ENCODE assay signal across 8 mouse cellular contexts in genomic region chr12:25098561-25099312, GRCm38 (mm10). TPM values are rescaled to one million over a fixed set of nuclear protein-coding genes. Genes with fewer than 3 reads are reported as not detected.
DNase-seq lines count a peak whose midpoint lies in the region; ATAC-seq and TF ChIP-seq lines count a peak whose summit lies in the region.

No protein-coding gene starts in this region.

- H3K4me1 ChIP-seq in forebrain, embryonic 10.5 days: peaks cover 60% of the 10 kb centered on the region
- H3K4me1 ChIP-seq in heart, embryonic 15.5 days (replicated peaks): peaks cover 27% of the 10 kb centered on the region
- H3K4me1 ChIP-seq in liver, embryonic 14.5 days (replicated peaks; ENCODE audit: control insufficient read depth in 2 of 2, insufficient read depth in 2 of 2, low read length in 1 of 2): peaks cover 0 to 3% of the 10 kb centered on the region in 2 experiments; a peak in 1 of 4 replicates
- peaks cover 52% of the 10 kb centered on the region for H3K4me1 ChIP-seq in neural tube, embryonic 12.5 days
- H3K4me1 ChIP-seq in testis, adult 2 months (ENCODE audit: control insufficient read depth, insufficient read depth, low read length): peaks cover 41% of the 10 kb centered on the region

- ATAC-seq in heart, embryonic 15.5 days (replicated peaks; ENCODE audit: insufficient number of reproducible peaks, insufficient read depth, low FRiP score, low read depth): peak; percentile 78
- peak; percentile 50 for ATAC-seq in liver, embryonic 14.5 days (ENCODE audit: insufficient read depth)
- peak; percentile 80 for ATAC-seq in neural tube, embryonic 12.5 days (ENCODE audit: low FRiP score, low read depth)

- peak; percentile 90 for DNase-seq in CD4-positive helper T cell, adult 2 months (ENCODE audit: low read depth, low spot score)
- DNase-seq in brain, adult 2 months (ENCODE audit: low read depth, low spot score): peak; percentile 95
- peak; percentile 92 for DNase-seq in forebrain, embryonic 10.5 days (ENCODE audit: extremely low spot score, low spot score)
- peak; percentile 94 to 98 for DNase-seq in kidney, postnatal 25 days
- DNase-seq in liver, embryonic 14.5 days (ENCODE audit: low read depth in 3 of 3, low spot score in 3 of 3): peak; percentile 40 to 52 (median 40)

- WGBS in forebrain, embryonic 10.5 days: under 1% methylated on average over 61 of the region's 61 CpGs
- WGBS in heart, embryonic 15.5 days: under 1% methylated on average over 61 of the region's 61 CpGs
- WGBS in liver, embryonic 14.5 days (ENCODE audit: insufficient replicate concordance): under 1% methylated on average over 61 of the region's 61 CpGs
- under 1% methylated on average over 61 of the region's 61 CpGs for WGBS in neural tube, embryonic 12.5 days

- H3K4me2 ChIP-seq in heart, embryonic 15.5 days: peak overlapping the region; percentile 92
- H3K4me2 ChIP-seq in liver, embryonic 14.5 days (ENCODE audit: low read depth): peak overlapping the region; percentile 56
- peak overlapping the region; percentile 96 for H3K4me2 ChIP-seq in neural tube, embryonic 12.5 days (replicated peaks)

- peak; percentile 33; the same call in 1 of the 2 replicates for TF ChIP-seq POLR2A in testis, adult 2 months (IDR thresholded peaks at IDR 0.05; ENCODE audit: control insufficient read depth, low read depth, low read length)

- H3K9ac ChIP-seq in heart, embryonic 15.5 days: peak overlapping the region; percentile 71
- H3K9ac ChIP-seq in liver, embryonic 14.5 days (replicated peaks): no peak overlapping the region
- H3K9ac ChIP-seq in neural tube, embryonic 12.5 days: peak overlapping the region; percentile 47

- H3K4me3 ChIP-seq in forebrain, embryonic 10.5 days: peak overlapping the region; percentile 78
- peak overlapping the region; percentile 81 for H3K4me3 ChIP-seq in heart, embryonic 15.5 days
- H3K4me3 ChIP-seq in liver, embryonic 14.5 days (ENCODE audit: insufficient read depth in 1 of 2, low read depth in 2 of 2, low read length in 2 of 2): peak overlapping the region; percentile 33 to 41
- H3K4me3 ChIP-seq in neural tube, embryonic 12.5 days: peak overlapping the region; percentile 49
- peak overlapping the region; percentile 82 for H3K4me3 ChIP-seq in testis, adult 2 months (ENCODE audit: control insufficient read depth, low read depth, low read length)

- H3K36me3 ChIP-seq in forebrain, embryonic 10.5 days (replicated peaks): no peaks in the 10 kb centered on the region
- H3K36me3 ChIP-seq in heart, embryonic 15.5 days: no peaks in the 10 kb centered on the region
- H3K36me3 ChIP-seq in liver, embryonic 14.5 days (replicated peaks; ENCODE audit: control insufficient read depth, insufficient read depth, low read depth): no peaks in the 10 kb centered on the region
- no peaks in the 10 kb centered on the region for H3K36me3 ChIP-seq in neural tube, embryonic 12.5 days
- H3K36me3 ChIP-seq in testis, adult 2 months (ENCODE audit: control insufficient read depth, insufficient read depth, low read length): no peaks in the 10 kb centered on the region

- no peak for TF ChIP-seq EP300 in liver, embryonic 14.5 days (IDR thresholded peaks at IDR 0.05; ENCODE audit: low read depth)

- H3K27me3 ChIP-seq in forebrain, embryonic 10.5 days (ENCODE audit: poor library complexity, severe bottlenecking): peaks cover 4% of the 10 kb centered on the region; the same call in 1 of the 2 replicates
- no peaks in the 10 kb centered on the region for H3K27me3 ChIP-seq in heart, embryonic 15.5 days
- peaks cover 80% of the 10 kb centered on the region for H3K27me3 ChIP-seq in liver, embryonic 14.5 days (ENCODE audit: control insufficient read depth, insufficient read depth, low read length)
- H3K27me3 ChIP-seq in neural tube, embryonic 12.5 days (replicated peaks): no peaks in the 10 kb centered on the region
- peaks cover 2% of the 10 kb centered on the region for H3K27me3 ChIP-seq in testis, adult 2 months (ENCODE audit: control insufficient read depth, insufficient read depth, low read length)

- H3K27ac ChIP-seq in forebrain, embryonic 10.5 days: peak overlapping the region; percentile 97
- H3K27ac ChIP-seq in heart, embryonic 15.5 days: peak overlapping the region; percentile 96
- peak overlapping the region; percentile 18; the same call in 1 of the 2 replicates for H3K27ac ChIP-seq in liver, embryonic 14.5 days
- peak overlapping the region; percentile 91 for H3K27ac ChIP-seq in neural tube, embryonic 12.5 days
- peak overlapping the region; percentile 82 for H3K27ac ChIP-seq in testis, adult 2 months (ENCODE audit: control insufficient read depth, insufficient read depth, low read depth, low read length)

- no peak for TF ChIP-seq CTCF in liver, embryonic 14.5 days (IDR thresholded peaks at IDR 0.05; ENCODE audit: low read depth)
- TF ChIP-seq CTCF in testis, adult 2 months (IDR thresholded peaks at IDR 0.05; ENCODE audit: control insufficient read depth, insufficient read depth, insufficient replicate concordance, low read depth, low read length): no peak

- H3K9me3 ChIP-seq in forebrain, embryonic 10.5 days: no peaks in the 10 kb centered on the region
- no peaks in the 10 kb centered on the region for H3K9me3 ChIP-seq in heart, embryonic 15.5 days (replicated peaks)
- no peaks in the 10 kb centered on the region for H3K9me3 ChIP-seq in liver, embryonic 14.5 days (ENCODE audit: control insufficient read depth, low read length)
- H3K9me3 ChIP-seq in neural tube, embryonic 12.5 days: no peaks in the 10 kb centered on the region

RNA-seq across cellular contexts. Expression of gene Id2, which starts 1.8 kb away (rescaled TPM):
- polyA plus RNA-seq in forebrain, embryonic 10.5 days (2016; fragmentation: Nextera tagmentation; extraction: Ambion mirVana): 180 and 197 TPM in 2 replicates
- polyA plus RNA-seq in heart, embryonic 15.5 days (2015; fragmentation: Nextera tagmentation; extraction: Ambion mirVana): 170 and 206 TPM in 2 replicates
- 46.3 and 57.7 TPM in 2 replicates for polyA plus RNA-seq in liver, embryonic 14.5 days (2012; rRNA removed)
- polyA plus RNA-seq in liver, embryonic 14.5 days (2014; fragmentation: Nextera tagmentation; extraction: Ambion mirVana): 111 and 114 TPM in 2 replicates
- polyA plus RNA-seq in neural tube, embryonic 12.5 days (2016; fragmentation: Nextera tagmentation; extraction: Ambion mirVana): 203 and 211 TPM in 2 replicates
- 7.6 and 14.4 TPM in 2 replicates for polyA plus RNA-seq in testis, adult 2 months (2012; rRNA removed)

Comparison
In these comparisons a context has a peak if more than half of its experiments do, and no peak if none do; other contexts are left out.
1. Peak in every context shown above with its lines: DNase-seq, ATAC-seq, H3K4me3 ChIP-seq and H3K27ac ChIP-seq.
2. DNase-seq: peak in every context shown above with its lines; median percentile 96 in kidney, postnatal 25 days; 95 in brain, adult 2 months; 92 in forebrain, embryonic 10.5 days; 90 in CD4-positive helper T cell, adult 2 months; 40 in liver, embryonic 14.5 days.
3. H3K27ac ChIP-seq: peak in every context shown above with its lines; median percentile 97 in forebrain, embryonic 10.5 days; 96 in heart, embryonic 15.5 days; 91 in neural tube, embryonic 12.5 days; 82 in testis, adult 2 months; 18 in liver, embryonic 14.5 days.